Mouse (Mus musculus) limb, embryonic 14.5 days (tissue): Measurements from ENCODE around the gene Lmo3. TPM values are rescaled to one million over a fixed set of nuclear protein-coding genes. Genes with fewer than 3 reads are reported as not detected.

Experiments
- ATAC-seq: fragments of 200-750 bp; cut with Nextera tagmentation; 2 replicates; pipeline ENCODE4 v1.8.0; 2017; ENCODE audit warnings: low read depth, moderate number of reproducible peaks, moderate TSS enrichment; ENCODE audit not compliant: low FRiP score
- DNase-seq: peaks from one replicate; pipeline ENCODE4 v3.0.0-alpha.2; 2015; ENCODE audit warnings: low spot score
- H3K27ac ChIP-seq: fragments of 300-500 bp; sonication (generic); replicated peaks from 2 replicates; pipeline ENCODE4 v1.5.1; 2014; ENCODE audit warnings: low read depth, mild to moderate bottlenecking, low read length, moderate library complexity, mixed read lengths
- H3K27me3 ChIP-seq: fragments of 300-500 bp; sonication (generic); 2 replicates; pipeline ENCODE4 v1.6.1; 2014; ENCODE audit warnings: low read length, mixed read lengths; ENCODE audit not compliant: control insufficient read depth, insufficient read depth
- H3K36me3 ChIP-seq: fragments of 300-500 bp; sonication (generic); 2 replicates; pipeline ENCODE4 v1.6.1; 2014; ENCODE audit warnings: mild to moderate bottlenecking, low read length, moderate library complexity, mixed read lengths; ENCODE audit not compliant: control insufficient read depth, insufficient read depth
- H3K4me1 ChIP-seq: fragments of 300-500 bp; sonication (generic); 2 replicates; pipeline ENCODE4 v1.6.1; 2014; ENCODE audit warnings: antibody characterized with exemption, low read length, mixed read lengths; ENCODE audit not compliant: control insufficient read depth, insufficient read depth
- H3K4me2 ChIP-seq: fragments of 300-500 bp; sonication (generic); replicated peaks from 2 replicates; pipeline ENCODE4 v1.6.1; 2014; ENCODE audit warnings: low read depth, mild to moderate bottlenecking, low read length, moderate library complexity; ENCODE audit not compliant: severe bottlenecking
- H3K4me3 ChIP-seq: fragments of 300-500 bp; sonication (generic); replicated peaks from 2 replicates; pipeline ENCODE4 v1.5.1; 2014; ENCODE audit warnings: low read length
- H3K9ac ChIP-seq: fragments of 300-500 bp; sonication (generic); 2 replicates; pipeline ENCODE4 v1.6.1; 2014; ENCODE audit warnings: mild to moderate bottlenecking, low read depth, low read length, moderate library complexity; ENCODE audit not compliant: severe bottlenecking
- H3K9me3 ChIP-seq: fragments of 300-500 bp; sonication (generic); 2 replicates; pipeline ENCODE4 v1.6.1; 2016; ENCODE audit warnings: low read length; ENCODE audit not compliant: control insufficient read depth
- POLR2A ChIP-seq: fragments of 200-500 bp; IDR thresholded peaks from 2 replicates; pipeline ENCODE4 v1.8.0; 2012; ENCODE audit warnings: inconsistent platforms, mild to moderate bottlenecking, moderate library complexity, borderline replicate concordance; ENCODE audit not compliant: insufficient read depth, insufficient read length; ENCODE audit errors: extremely low read depth
- WGBS: fragments of 180-500 bp; shearing (Covaris S2); extraction: QIAGEN DNeasy Blood & Tissue Kit; methylation state at CpG from one replicate; pipeline ENCODE4 v1.1.7; 2014; 5-methylcytosine and 5-hydroxymethylcytosine counted together
- polyA plus RNA-seq, 2 experiments: library from polyadenylated mRNA; depleted of rRNA in 1 of 2; stranded (reverse) in 1 of 2; unstranded in 1 of 2; fragments of >200 nt; fragmentation: Nextera tagmentation in 1 of 2; extraction: Ambion mirVana in 1 of 2; gene quantifications; 2 replicates each; pipeline versions ENCODE4 v1.2.1 to v1.2.3; 2012 to 2014

Lmo3 gene
- polyA plus RNA-seq, 2 experiments = 0.94 to 1.6 TPM

DNA sequence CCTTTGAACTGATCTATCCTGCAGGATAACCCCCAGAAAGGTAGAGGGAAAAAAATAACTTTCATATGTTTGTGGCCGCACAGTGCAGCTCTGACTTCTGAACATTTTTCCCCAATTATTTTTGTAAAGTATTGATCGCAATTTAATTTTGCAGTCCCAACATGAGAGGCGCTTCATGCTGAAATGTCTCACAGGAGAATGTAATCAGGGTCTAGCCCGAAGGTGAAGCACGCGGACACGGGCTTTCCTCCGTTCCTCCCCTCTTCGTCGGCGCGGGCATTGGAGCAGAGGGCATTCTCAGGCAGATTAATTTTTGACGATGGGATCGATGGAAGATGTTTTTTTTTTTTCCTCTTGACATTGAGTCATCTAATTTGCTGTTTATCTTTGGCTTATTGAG is 258.4 kb downstream of the Lmo3 start:
- Histone ChIP-seq H3K36me3 (no peaks in the 10 kb centered on the region), H3K4me3 (no peak overlapping the region), H3K27ac (no peak overlapping the region), H3K27me3 (no peaks in the 10 kb centered on the region), H3K4me2 (no peak overlapping the region), H3K9ac (no peak overlapping the region), H3K9me3 (no peaks in the 10 kb centered on the region), H3K4me1 (no peaks in the 10 kb centered on the region)
- TF ChIP-seq POLR2A = no peak
- no peak for DNase-seq
- ATAC-seq = no peak
- 90% methylated on average over 14 of the region's 14 CpGs for WGBS

- DNase-seq = no peak
- Histone ChIP-seq H3K9me3 (no peaks in the 10 kb centered on the region), H3K36me3 (no peaks in the 10 kb centered on the region), H3K27me3 (no peaks in the 10 kb centered on the region), H3K9ac (no peak overlapping the region), H3K4me2 (no peak overlapping the region), H3K27ac (no peak overlapping the region), H3K4me1 (no peaks in the 10 kb centered on the region), H3K4me3 (no peak overlapping the region)
- ATAC-seq = no peak
- TF ChIP-seq POLR2A = no peak
- 86% methylated on average over 8 of the region's 8 CpGs for WGBS
Observed at GRCm38 (mm10) chr6:138320190-138320737, 261.5 kb downstream of the Lmo3 start.

Other genes with a start within 250 kb of the Lmo3 start
- gene Igbp1b, start 76.6 kb upstream of the Lmo3 start, polyA plus RNA-seq (2012; rRNA removed) = not detected in 2 replicates
- gene Igbp1b, start 76.6 kb upstream of the Lmo3 start, polyA plus RNA-seq (2014; fragmentation: Nextera tagmentation; extraction: Ambion mirVana) = not detected in 2 replicates